Mouse (Mus musculus) CH12.LX (cell line): Measurements from ENCODE around the gene R3hcc1l.

Experiments used
- CTCF ChIP-seq, 2 experiments: IDR thresholded peaks in 1 of 2; conservative IDR thresholded peaks in 1 of 2; 2 replicates each; pipeline ENCODE4 v1.5.1; 2011 to 2012; ENCODE audit warnings: low read depth in 2 of 2, low read length in 2 of 2, improper control_type of control experiment in 1 of 2, inconsistent platforms in 1 of 2, mild to moderate bottlenecking in 1 of 2, moderate library complexity in 1 of 2
- EP300 ChIP-seq: IDR thresholded peaks from 2 replicates; pipeline ENCODE4 v1.6.1; 2011; ENCODE audit warnings: low read length, improper control_type of control experiment
- HCFC1 ChIP-seq: IDR thresholded peaks from 2 replicates; pipeline ENCODE4 v1.6.1; 2012; ENCODE audit warnings: low read depth, mild to moderate bottlenecking, inconsistent platforms, low read length, improper control_type of control experiment
- NRF1 ChIP-seq: IDR thresholded peaks from 2 replicates; pipeline ENCODE4 v1.6.1; 2014; ENCODE audit warnings: low read depth, mild to moderate bottlenecking, inconsistent platforms, low read length, improper control_type of control experiment, moderate library complexity
- POLR2A ChIP-seq: IDR thresholded peaks from 2 replicates; pipeline ENCODE4 v1.6.1; 2011; ENCODE audit warnings: low read depth, mild to moderate bottlenecking, improper control_type of control experiment, low read length
- TBP ChIP-seq: conservative IDR thresholded peaks from 2 replicates; pipeline ENCODE4 v1.6.1; 2011; ENCODE audit warnings: low read depth, low read length, improper control_type of control experiment
- UBTF ChIP-seq: IDR thresholded peaks from 2 replicates; pipeline ENCODE4 v1.6.1; 2012; ENCODE audit warnings: low read depth, mild to moderate bottlenecking, inconsistent platforms, low read length, improper control_type of control experiment, moderate library complexity
- USF1 ChIP-seq: IDR thresholded peaks from 2 replicates; pipeline ENCODE4 v1.6.1; 2014; ENCODE audit warnings: low read depth, mild to moderate bottlenecking, inconsistent platforms, low read length, improper control_type of control experiment
- ZKSCAN1 ChIP-seq: IDR thresholded peaks from 2 replicates; pipeline ENCODE4 v1.6.1; 2012; ENCODE audit warnings: low read depth, inconsistent platforms, low read length, improper control_type of control experiment, borderline replicate concordance

- TF ChIP-seq NRF1, result no peak
- TF ChIP-seq CTCF (conservative IDR thresholded peaks at IDR 0.05 in 1 of 2, IDR thresholded peaks at IDR 0.05 in 1 of 2; ENCODE audit: low read depth in 2 of 2, low read length in 2 of 2), result no peak
- TF ChIP-seq ZKSCAN1, result no peak
- TF ChIP-seq EP300, result no peak
- TF ChIP-seq POLR2A, result no peak
- no peak for TF ChIP-seq USF1
- no peak for TF ChIP-seq TBP
- no peak for TF ChIP-seq UBTF
- TF ChIP-seq HCFC1, result no peak
Observed at GRCm38 (mm10) chr19:42477769-42478168, 40.8 kb upstream of the R3hcc1l start.
